Mouse (Mus musculus) kidney, postnatal 0 days (tissue): ENCODE results near the gene Usp53. TPM values are rescaled to one million over a fixed set of nuclear protein-coding genes. Genes with fewer than 3 reads are reported as not detected.

Source experiments
- ATAC-seq: fragments of 200-750 bp; cut with Nextera tagmentation; replicated peaks from 2 replicates; pipeline ENCODE4 v1.8.0; 2017; ENCODE audit warnings: low read depth, moderate number of reproducible peaks, moderate TSS enrichment, moderate library complexity; ENCODE audit not compliant: low FRiP score
- DNase-seq: peaks from one replicate; pipeline ENCODE4 v3.0.0-alpha.2; 2016; ENCODE audit warnings: low spot score
- H3K27ac ChIP-seq: fragments of 300-500 bp; sonication (generic); 2 replicates; pipeline ENCODE4 v1.5.1; 2014; ENCODE audit warnings: mild to moderate bottlenecking
- H3K27me3 ChIP-seq: fragments of 300-500 bp; sonication (generic); 2 replicates; pipeline ENCODE4 v1.6.1; 2014; ENCODE audit warnings: low read length, mixed read lengths; ENCODE audit not compliant: insufficient read depth
- H3K36me3 ChIP-seq: fragments of 300-500 bp; sonication (generic); 2 replicates; pipeline ENCODE4 v1.6.1; 2014; ENCODE audit warnings: low read length, mixed read lengths; ENCODE audit not compliant: insufficient read depth
- H3K4me1 ChIP-seq: fragments of 300-500 bp; sonication (generic); replicated peaks from 2 replicates; pipeline ENCODE4 v1.6.1; 2014; ENCODE audit warnings: antibody characterized with exemption, low read length, mixed read lengths; ENCODE audit not compliant: insufficient read depth
- H3K4me2 ChIP-seq: fragments of 300-500 bp; sonication (generic); 2 replicates; pipeline ENCODE4 v1.6.1; 2014; ENCODE audit warnings: mild to moderate bottlenecking, low read length, moderate library complexity, mixed read lengths
- H3K4me3 ChIP-seq: fragments of 300-500 bp; sonication (generic); replicated peaks from 2 replicates; pipeline ENCODE4 v1.5.1; 2014; ENCODE audit warnings: low read depth, low read length
- H3K9ac ChIP-seq: fragments of 300-500 bp; sonication (generic); 2 replicates; pipeline ENCODE4 v1.6.1; 2014; ENCODE audit warnings: low read depth, low read length
- H3K9me3 ChIP-seq: fragments of 300-500 bp; sonication (generic); replicated peaks from 2 replicates; pipeline ENCODE4 v1.6.1; 2016; ENCODE audit warnings: low read length, inconsistent platforms, mixed read lengths
- CTCF ChIP-seq: IDR thresholded peaks from 2 replicates; pipeline ENCODE4 v1.5.1; 2016; ENCODE audit warnings: antibody characterized with exemption, low read depth, mild to moderate bottlenecking, moderate library complexity
- WGBS: fragments of 180-500 bp; shearing (Covaris S2); extraction: QIAGEN DNeasy Blood & Tissue Kit; methylation state at CpG from one replicate; pipeline ENCODE4 v1.1.7; 2014; 5-methylcytosine and 5-hydroxymethylcytosine counted together
- polyA plus RNA-seq: library from polyadenylated mRNA; unstranded; fragments of >200 nt; fragmentation: Nextera tagmentation; extraction: Ambion mirVana; gene quantifications from 2 replicates; pipeline ENCODE4 v1.2.1, GENCODE M21; 2015

Gene Usp53
- polyA plus RNA-seq, 1 experiment from 2014 or later = 13.2 TPM

DNA sequence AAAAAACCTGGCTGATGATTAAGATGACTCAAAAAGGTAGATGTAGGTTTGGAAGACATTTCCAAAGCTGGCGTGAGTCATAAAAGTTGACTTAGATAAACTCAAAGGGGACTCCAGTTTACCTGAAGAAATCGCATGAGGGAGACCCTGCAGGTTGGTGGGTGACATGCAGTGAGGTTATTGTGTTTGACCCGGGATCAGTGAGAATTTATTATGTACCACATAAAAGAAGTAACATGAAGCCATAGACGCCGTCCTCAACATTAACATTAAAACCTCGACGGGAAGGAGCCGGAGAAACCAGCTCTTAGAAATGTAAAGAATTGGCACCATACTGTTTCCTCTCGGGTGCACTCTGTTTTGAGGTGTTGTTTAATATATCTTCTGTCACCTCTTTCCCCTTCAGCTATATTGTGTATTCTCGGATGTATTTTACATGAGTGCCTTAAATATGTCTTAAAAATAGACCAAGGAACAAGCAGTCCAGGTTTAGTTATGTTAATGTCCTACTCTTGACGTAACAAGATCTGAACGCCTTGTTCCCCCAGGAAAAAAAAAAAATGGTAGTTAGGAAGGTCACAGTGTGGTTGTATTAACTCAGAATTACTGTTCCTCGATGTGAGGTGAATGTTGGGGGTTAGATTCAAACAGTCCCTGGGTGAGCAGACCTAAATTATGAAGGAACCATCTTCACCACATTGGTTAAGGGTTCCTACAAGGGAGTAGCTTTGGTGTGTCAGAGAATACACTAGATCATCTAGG, 1.1 kb upstream of the Usp53 start:
- peak overlapping the region; percentile 74 for H3K9ac ChIP-seq
- no peak for ATAC-seq
- H3K4me1 ChIP-seq = 0 out of 2 replicates have a peak, but pooled peaks cover 6% of the 10 kb centered on the region
- DNase-seq = peak; percentile 31
- peak overlapping the region; percentile 55 for H3K4me2 ChIP-seq
- peak overlapping the region; percentile 91 for H3K27ac ChIP-seq
- no peak for TF ChIP-seq CTCF
- peak overlapping the region; percentile 65 for H3K4me3 ChIP-seq
- H3K27me3 ChIP-seq = no peaks in the 10 kb centered on the region
- H3K9me3 ChIP-seq = no peaks in the 10 kb centered on the region
- H3K36me3 ChIP-seq = no peaks in the 10 kb centered on the region
- WGBS = 8% methylated on average over 13 of the region's 13 CpGs

GRCm38 (mm10) chr3:122983849-122984248, 461 bp downstream of the Usp53 start:
- peak overlapping the region; percentile 65 for H3K4me3 ChIP-seq
- WGBS = under 1% methylated on average over 18 of the region's 30 CpGs
- peak; percentile 88 for ATAC-seq

DNA sequence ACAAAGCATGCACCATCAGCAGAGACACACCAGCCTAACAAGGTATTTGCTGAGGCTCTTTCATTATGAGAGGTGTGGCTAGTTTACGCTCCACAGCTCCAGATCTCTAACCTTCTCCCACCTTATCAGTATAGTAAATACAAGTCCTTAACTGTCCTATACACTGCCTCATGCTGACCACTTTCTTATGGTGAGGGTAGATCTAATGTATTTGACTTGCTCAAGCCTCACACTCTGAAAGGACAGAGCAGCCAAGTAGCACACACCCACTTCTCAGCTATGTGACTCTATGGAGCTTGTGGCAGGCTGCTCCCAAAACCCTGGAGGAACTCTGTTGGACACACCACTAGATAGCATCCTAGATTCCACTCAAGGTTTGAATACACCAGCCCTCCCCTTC, 8.3 kb downstream of the Usp53 start:
- TF ChIP-seq CTCF = no peak
- Histone ChIP-seq H3K27me3 (no peaks in the 10 kb centered on the region), H3K4me1 (no peaks in the 10 kb centered on the region), H3K36me3 (no peaks in the 10 kb centered on the region), H3K4me2 (no peak overlapping the region), H3K4me3 (no peak overlapping the region), H3K27ac (no peak overlapping the region), H3K9ac (no peak overlapping the region), H3K9me3 (no peaks in the 10 kb centered on the region)
- no peak for ATAC-seq
- DNase-seq = no peak
- 94% methylated on average over 1 of the region's 1 CpGs for WGBS

More at GRCm38 (mm10) chr3:122983849-122984248, 461 bp downstream of the Usp53 start:
- H3K27ac ChIP-seq = peak overlapping the region; percentile 97
- no peaks in the 10 kb centered on the region for H3K9me3 ChIP-seq
- H3K4me2 ChIP-seq = peak overlapping the region; percentile 70
- no peak for TF ChIP-seq CTCF
- 0 out of 2 replicates have a peak, but pooled peaks cover 6% of the 10 kb centered on the region for H3K4me1 ChIP-seq
- H3K36me3 ChIP-seq = no peaks in the 10 kb centered on the region
- peak; percentile 87 for DNase-seq
- H3K9ac ChIP-seq = peak overlapping the region; percentile 78
- no peaks in the 10 kb centered on the region for H3K27me3 ChIP-seq

DNA sequence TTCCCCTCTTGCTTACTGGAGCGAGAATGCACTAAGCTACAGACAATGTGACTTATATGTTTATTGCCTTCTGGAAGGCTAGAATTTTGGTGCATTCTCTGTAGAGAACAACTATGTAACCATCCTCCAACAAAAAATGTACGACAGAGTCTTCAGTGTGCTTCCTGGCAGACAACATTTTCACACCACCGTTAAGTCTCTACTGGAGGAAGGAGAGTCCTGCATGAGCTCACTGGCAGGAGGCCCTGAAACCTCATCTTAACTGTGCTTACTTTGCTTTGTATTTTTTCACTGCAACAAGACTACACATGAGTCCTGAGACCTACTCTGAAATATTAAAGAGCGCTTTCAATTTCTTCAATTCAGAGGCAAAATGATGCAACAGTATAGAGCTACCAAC, 8.9 kb downstream of the Usp53 start:
- H3K27ac ChIP-seq = no peak overlapping the region
- no peak overlapping the region for H3K4me2 ChIP-seq
- TF ChIP-seq CTCF = no peak
- H3K9me3 ChIP-seq = no peaks in the 10 kb centered on the region
- H3K4me1 ChIP-seq = no peaks in the 10 kb centered on the region
- DNase-seq (no peak), ATAC-seq (no peak)
- no peaks in the 10 kb centered on the region for H3K36me3 ChIP-seq
- H3K9ac ChIP-seq = no peak overlapping the region
- H3K27me3 ChIP-seq = no peaks in the 10 kb centered on the region
- H3K4me3 ChIP-seq = no peak overlapping the region
- WGBS = 70% methylated on average over 4 of the region's 4 CpGs

DNA sequence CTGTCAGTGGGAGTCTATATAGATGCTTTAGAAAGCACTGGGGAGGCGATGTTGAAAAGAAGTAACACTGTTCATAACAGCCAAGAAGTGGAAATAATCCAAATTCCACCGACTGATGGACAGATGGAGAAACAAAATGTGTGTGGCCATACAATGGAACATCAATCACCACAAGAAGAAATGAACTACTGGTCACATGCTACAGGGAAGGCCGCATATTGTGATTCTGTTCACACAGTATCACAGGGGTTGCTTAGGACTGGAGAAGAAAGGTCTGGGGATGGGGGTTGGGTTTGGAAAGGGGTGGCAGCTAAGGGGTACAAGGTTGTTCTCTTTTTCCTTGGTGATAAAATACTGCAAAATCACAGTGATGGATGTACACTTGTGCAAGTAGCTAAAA, 9.5 kb downstream of the Usp53 start:
- no peak for ATAC-seq
- no peak for DNase-seq
- Histone ChIP-seq H3K4me2 (no peak overlapping the region), H3K9ac (no peak overlapping the region), H3K27ac (no peak overlapping the region), H3K9me3 (no peaks in the 10 kb centered on the region), H3K27me3 (no peaks in the 10 kb centered on the region), H3K4me3 (no peak overlapping the region), H3K4me1 (no peaks in the 10 kb centered on the region), H3K36me3 (no peaks in the 10 kb centered on the region)
- no peak for TF ChIP-seq CTCF
- 59% methylated on average over 3 of the region's 3 CpGs for WGBS

- Histone ChIP-seq H3K4me1 (no peaks in the 10 kb centered on the region), H3K27ac (no peak overlapping the region), H3K4me3 (no peak overlapping the region), H3K9me3 (no peaks in the 10 kb centered on the region), H3K9ac (no peak overlapping the region), H3K4me2 (no peak overlapping the region), H3K27me3 (no peaks in the 10 kb centered on the region), H3K36me3 (peaks cover 8% of the 10 kb centered on the region; the same call in 1 of the 2 replicates)
- no peak for ATAC-seq
- no peak for TF ChIP-seq CTCF
- no peak for DNase-seq
- 67% methylated on average over 3 of the region's 3 CpGs for WGBS
These were observed 12.0 kb downstream of the Usp53 start for GRCm38 (mm10) chr3:122972126-122972822.
